Mouse (Mus musculus): ENCODE data around the gene Fes. TPM values are rescaled to one million over a fixed set of nuclear protein-coding genes. Genes with fewer than 3 reads are reported as not detected.
A peak's percentile ranks its signal among the peaks of the same experiment; 100 is the strongest.
"Not testable (repeated sequence)": the region's sequence is repeated elsewhere in the genome, so short reads cannot be mapped to it uniquely, and the experiment has no call there.

The Fes gene
- polyA plus RNA-seq, 1 experiment from 2014 or later: 13.8 TPM

GRCm38 (mm10) chr7:80404101-80404894, 16.6 kb upstream of the Fes start:
- Histone ChIP-seq H3K9ac (0 out of 2 replicates have a peak overlapping the region, but pooled peaks have one; percentile 27), H3K27me3 (peaks cover 7% of the 10 kb centered on the region; the same call in 1 of the 2 replicates), H3K4me1 (peaks cover 39% of the 10 kb centered on the region), H3K27ac (peak overlapping the region; percentile 57), H3K4me2 (no peak overlapping the region), H3K4me3 (no peak overlapping the region), H3K36me3 (no peaks in the 10 kb centered on the region), H3K9me3 (no peaks in the 10 kb centered on the region)
- ATAC-seq (ENCODE audit: insufficient number of reproducible peaks, insufficient read depth, low FRiP score, low TSS enrichment, low read depth): no peak
- 59% methylated on average over 7 of the region's 7 CpGs for WGBS

GRCm38 (mm10) chr7:80403551-80403950, 15.8 kb upstream of the Fes start:
- Histone ChIP-seq H3K9ac (peak overlapping the region; percentile 97; the same call in 1 of the 2 replicates), H3K36me3 (no peaks in the 10 kb centered on the region; the same call in 1 of the 2 replicates), H3K4me1 (peaks cover 47% of the 10 kb centered on the region), H3K27me3 (peaks cover 7% of the 10 kb centered on the region; the same call in 1 of the 2 replicates), H3K4me2 (peak overlapping the region; percentile 88), H3K9me3 (no peaks in the 10 kb centered on the region), H3K27ac (peak overlapping the region; percentile 57), H3K4me3 (peak overlapping the region; percentile 95)
- ATAC-seq (ENCODE audit: insufficient number of reproducible peaks, insufficient read depth, low FRiP score, low TSS enrichment, low read depth): no peak
- WGBS: 50% methylated on average over 9 of the region's 9 CpGs

GRCm38 (mm10) chr7:80402651-80403321, 15.0 kb upstream of the Fes start:
- Histone ChIP-seq H3K36me3 (peaks cover 7% of the 10 kb centered on the region), H3K27ac (peak overlapping the region; percentile 90), H3K4me1 (peaks cover 50% of the 10 kb centered on the region), H3K4me3 (peak overlapping the region; percentile 95), H3K9me3 (no peaks in the 10 kb centered on the region), H3K27me3 (peaks cover 7% of the 10 kb centered on the region; the same call in 1 of the 2 replicates), H3K9ac (peak overlapping the region; percentile 97), H3K4me2 (peak overlapping the region; percentile 88)
- under 1% methylated on average over 48 of the region's 92 CpGs for WGBS
- peak; percentile 57 for ATAC-seq (ENCODE audit: insufficient number of reproducible peaks, insufficient read depth, low FRiP score, low TSS enrichment, low read depth)

GRCm38 (mm10) chr7:80401860-80402641, 14.3 kb upstream of the Fes start:
- peaks cover 7% of the 10 kb centered on the region; the same call in 1 of the 2 replicates for H3K27me3 ChIP-seq
- peak overlapping the region; percentile 90 for H3K27ac ChIP-seq
- peaks cover 15% of the 10 kb centered on the region for H3K36me3 ChIP-seq
- peaks cover 50% of the 10 kb centered on the region for H3K4me1 ChIP-seq
- WGBS: under 1% methylated on average over 97 of the region's 102 CpGs
- no peaks in the 10 kb centered on the region for H3K9me3 ChIP-seq
- no peak; the same call in 1 of the 2 replicates for ATAC-seq (ENCODE audit: insufficient number of reproducible peaks, insufficient read depth, low FRiP score, low TSS enrichment, low read depth)
- peak overlapping the region; percentile 88 for H3K4me2 ChIP-seq
- peak overlapping the region; percentile 97 for H3K9ac ChIP-seq
- peak overlapping the region; percentile 95 for H3K4me3 ChIP-seq

- Histone ChIP-seq H3K4me3 (peak overlapping the region; percentile 95), H3K27ac (peak overlapping the region; percentile 90), H3K9me3 (no peaks in the 10 kb centered on the region), H3K4me2 (peak overlapping the region; percentile 88), H3K4me1 (peaks cover 50% of the 10 kb centered on the region), H3K27me3 (peaks cover 7% of the 10 kb centered on the region; the same call in 1 of the 2 replicates), H3K9ac (peak overlapping the region; percentile 97), H3K36me3 (peaks cover 22% of the 10 kb centered on the region)
- no peak for ATAC-seq (ENCODE audit: insufficient number of reproducible peaks, insufficient read depth, low FRiP score, low TSS enrichment, low read depth)
- WGBS: 11% methylated on average over 5 of the region's 5 CpGs
These were observed 13.5 kb upstream of the Fes start for GRCm38 (mm10) chr7:80401041-80401859.

GRCm38 (mm10) chr7:80400571-80400970, 12.8 kb upstream of the Fes start:
- H3K9me3 ChIP-seq: no peaks in the 10 kb centered on the region
- peaks cover 27% of the 10 kb centered on the region for H3K36me3 ChIP-seq
- peaks cover 50% of the 10 kb centered on the region for H3K4me1 ChIP-seq
- no peak for ATAC-seq (ENCODE audit: insufficient number of reproducible peaks, insufficient read depth, low FRiP score, low TSS enrichment, low read depth)
- 57% methylated on average over 6 of the region's 6 CpGs for WGBS
- H3K27me3 ChIP-seq: peaks cover 7% of the 10 kb centered on the region; the same call in 1 of the 2 replicates
- H3K4me2 ChIP-seq: peak overlapping the region; percentile 88
- H3K4me3 ChIP-seq: peak overlapping the region; percentile 95
- H3K27ac ChIP-seq: peak overlapping the region; percentile 76; the same call in 1 of the 2 replicates
- peak overlapping the region; percentile 97 for H3K9ac ChIP-seq

- ATAC-seq (ENCODE audit: insufficient number of reproducible peaks, insufficient read depth, low FRiP score, low TSS enrichment, low read depth): no peak
- Histone ChIP-seq H3K9me3 (no peaks in the 10 kb centered on the region), H3K4me2 (peak overlapping the region; percentile 88), H3K4me1 (peaks cover 50% of the 10 kb centered on the region), H3K27ac (peak overlapping the region; percentile 39; the same call in 1 of the 2 replicates), H3K4me3 (peak overlapping the region; percentile 95; the same call in 1 of the 2 replicates), H3K36me3 (peaks cover 32% of the 10 kb centered on the region), H3K27me3 (peaks cover 7% of the 10 kb centered on the region; the same call in 1 of the 2 replicates), H3K9ac (peak overlapping the region; percentile 97)
- WGBS: 49% methylated on average over 5 of the region's 5 CpGs
These were observed 12.4 kb upstream of the Fes start for GRCm38 (mm10) chr7:80400099-80400498.

- Histone ChIP-seq H3K4me2 (no peak overlapping the region), H3K9me3 (no peaks in the 10 kb centered on the region), H3K27me3 (peaks cover 3% of the 10 kb centered on the region; the same call in 1 of the 2 replicates), H3K9ac (peak overlapping the region; percentile 36; the same call in 1 of the 2 replicates), H3K27ac (no peak overlapping the region), H3K4me3 (no peak overlapping the region), H3K4me1 (peaks cover 43% of the 10 kb centered on the region), H3K36me3 (peaks cover 41% of the 10 kb centered on the region)
- no peak for ATAC-seq (ENCODE audit: insufficient number of reproducible peaks, insufficient read depth, low FRiP score, low TSS enrichment, low read depth)
- WGBS: 73% methylated on average over 9 of the region's 9 CpGs
These were observed 11.1 kb upstream of the Fes start for GRCm38 (mm10) chr7:80398654-80399444.

GRCm38 (mm10) chr7:80397986-80398385, 10.2 kb upstream of the Fes start:
- Histone ChIP-seq H3K27me3 (no peaks in the 10 kb centered on the region), H3K27ac (no peak overlapping the region), H3K9me3 (no peaks in the 10 kb centered on the region), H3K9ac (no peak overlapping the region; the same call in 1 of the 2 replicates), H3K36me3 (peaks cover 50% of the 10 kb centered on the region), H3K4me1 (peaks cover 36% of the 10 kb centered on the region), H3K4me2 (no peak overlapping the region), H3K4me3 (no peak overlapping the region)
- ATAC-seq (ENCODE audit: insufficient number of reproducible peaks, insufficient read depth, low FRiP score, low TSS enrichment, low read depth): no peak
- WGBS: 85% methylated on average over 9 of the region's 9 CpGs

GRCm38 (mm10) chr7:80396427-80396826, 8.7 kb upstream of the Fes start:
- ATAC-seq (ENCODE audit: insufficient number of reproducible peaks, insufficient read depth, low FRiP score, low TSS enrichment, low read depth); H3K9ac ChIP-seq: not testable (repeated sequence)

More at GRCm38 (mm10) chr7:80396427-80396826, 8.7 kb upstream of the Fes start:
- not testable (repeated sequence) for H3K27ac ChIP-seq, H3K4me2 ChIP-seq, H3K4me3 ChIP-seq, H3K27me3 ChIP-seq, H3K9me3 ChIP-seq
- Histone ChIP-seq H3K36me3 (peaks cover 65% of the 10 kb centered on the region), H3K4me1 (peaks cover 31% of the 10 kb centered on the region)
- 87% methylated on average over 4 of the region's 4 CpGs for WGBS

Measured in embryonic facial prominence, embryonic 13.5 days (tissue).